Mouse (Mus musculus): ENCODE measurements around the gene Defb47. TPM values are rescaled to one million over a fixed set of nuclear protein-coding genes. Genes with fewer than 3 reads are reported as not detected.

Gene Defb47
- polyA plus RNA-seq, 1 experiment from 2014 or later, result not detected

Other genes with a start within 250 kb of the Defb47 start
- 10.6 and 11.9 TPM in 2 replicates for gene Ints6, start 236.9 kb upstream of the Defb47 start, polyA plus RNA-seq (2015; fragmentation: Nextera tagmentation; extraction: Ambion mirVana)
- gene Wdfy2, start 160.4 kb upstream of the Defb47 start, polyA plus RNA-seq (2015; fragmentation: Nextera tagmentation; extraction: Ambion mirVana), result 2.8 and 3.1 TPM in 2 replicates
- gene Defb48, start 13.6 kb upstream of the Defb47 start, polyA plus RNA-seq (2015; fragmentation: Nextera tagmentation; extraction: Ambion mirVana), result not detected in 2 replicates
- gene Defb43, start 13.7 kb downstream of the Defb47 start, polyA plus RNA-seq (2015; fragmentation: Nextera tagmentation; extraction: Ambion mirVana), result not detected in 2 replicates
- gene Defb42, start 48.9 kb downstream of the Defb47 start, polyA plus RNA-seq (2015; fragmentation: Nextera tagmentation; extraction: Ambion mirVana), result not detected in 2 replicates
- gene Defb30, start 51.9 kb downstream of the Defb47 start, polyA plus RNA-seq (2015; fragmentation: Nextera tagmentation; extraction: Ambion mirVana), result not detected in 2 replicates

All from liver, embryonic 16.5 days (tissue).